Mouse (Mus musculus): ENCODE results near the gene Glrx.

Glrx gene

GRCm38 (mm10) chr13:75892291-75892690 is 52.6 kb downstream of the Glrx start:
- DNase-seq (ENCODE audit: low spot score), result no peak

- no peak for DNase-seq (ENCODE audit: low spot score)
Measured at GRCm38 (mm10) chr13:75892876-75893275, 53.2 kb downstream of the Glrx start.
